Mouse (Mus musculus) heart, embryonic 15.5 days (tissue): ENCODE results near the gene 4930563M21Rik. TPM values are rescaled to one million over a fixed set of nuclear protein-coding genes. Genes with fewer than 3 reads are reported as not detected.
"Not testable (repeated sequence)": the region's sequence is repeated elsewhere in the genome, so short reads cannot be mapped to it uniquely, and the experiment has no call there.

ENCODE experiments used
- ATAC-seq: fragments of 200-750 bp; cut with Nextera tagmentation; replicated peaks from 2 replicates; pipeline ENCODE4 v1.8.0; 2017; ENCODE audit warnings: low read depth, moderate TSS enrichment; ENCODE audit not compliant: insufficient number of reproducible peaks, insufficient read depth, low FRiP score
- H3K27ac ChIP-seq: fragments of 300-500 bp; sonication (generic); 2 replicates; pipeline ENCODE4 v1.5.1; 2015; ENCODE audit warnings: mild to moderate bottlenecking, inconsistent platforms
- H3K27me3 ChIP-seq: fragments of 300-500 bp; sonication (generic); 2 replicates; pipeline ENCODE4 v1.6.1; 2015; ENCODE audit warnings: inconsistent platforms
- H3K36me3 ChIP-seq: fragments of 300-500 bp; sonication (generic); 2 replicates; pipeline ENCODE4 v1.6.1; 2015; ENCODE audit warnings: mild to moderate bottlenecking, inconsistent platforms
- H3K4me1 ChIP-seq: fragments of 300-500 bp; sonication (generic); replicated peaks from 2 replicates; pipeline ENCODE4 v1.6.1; 2015; ENCODE audit warnings: inconsistent platforms
- H3K4me2 ChIP-seq: fragments of 300-500 bp; sonication (generic); 2 replicates; pipeline ENCODE4 v1.6.1; 2015; ENCODE audit warnings: inconsistent platforms, mild to moderate bottlenecking, moderate library complexity
- H3K4me3 ChIP-seq: fragments of 300-500 bp; sonication (generic); 2 replicates; pipeline ENCODE4 v1.5.1; 2015; ENCODE audit warnings: mild to moderate bottlenecking, inconsistent platforms
- H3K9ac ChIP-seq: fragments of 300-500 bp; sonication (generic); 2 replicates; pipeline ENCODE4 v1.6.1; 2015; ENCODE audit warnings: mild to moderate bottlenecking, inconsistent platforms
- H3K9me3 ChIP-seq: fragments of 300-500 bp; sonication (generic); replicated peaks from 2 replicates; pipeline ENCODE4 v1.6.1; 2016; ENCODE audit warnings: inconsistent platforms
- WGBS: fragments of 180-500 bp; shearing (Covaris S2); methylation state at CpG from one replicate; pipeline ENCODE4 v1.1.7; 2015; ENCODE audit warnings: mixed read lengths; 5-methylcytosine and 5-hydroxymethylcytosine counted together
- polyA plus RNA-seq: library from polyadenylated mRNA; unstranded; fragments of >200 nt; fragmentation: Nextera tagmentation; extraction: Ambion mirVana; gene quantifications from 2 replicates; pipeline ENCODE4 v1.2.1, GENCODE M21; 2015

4930563M21Rik gene
- not detected in 2 replicates for polyA plus RNA-seq

DNA sequence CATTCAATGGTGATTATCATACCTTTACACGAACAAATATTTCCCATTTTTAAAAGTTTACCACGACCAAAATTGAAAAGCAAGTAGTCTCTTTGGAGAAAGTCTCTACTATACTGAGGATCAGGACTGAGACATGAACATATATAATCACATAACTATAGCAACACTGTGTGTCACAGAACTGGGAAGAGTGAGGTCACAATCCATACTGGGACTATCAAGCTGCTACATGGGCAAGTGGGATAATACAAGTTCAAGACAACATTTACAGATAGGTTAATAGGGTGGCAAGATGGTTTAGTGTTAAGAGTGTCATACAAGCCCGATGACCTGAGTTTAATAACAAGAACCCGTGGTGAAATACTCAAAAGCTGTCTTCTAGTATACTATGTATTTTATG, at the start of gene 4930563M21Rik:
Gene 4930563M21Rik (minus strand): TSS at position 101 of the 400 bp plus-strand sequence.
- H3K4me1 ChIP-seq, result no peaks in the 10 kb centered on the region
- no peak within 1 kb of the TSS for H3K4me2 ChIP-seq
- H3K27ac ChIP-seq, result no peak within 1 kb of the TSS
- no peaks in the 10 kb centered on the region for H3K27me3 ChIP-seq
- H3K4me3 ChIP-seq, result no peak within 1 kb of the TSS
- WGBS, result 66% methylated on average over 4 of the region's 4 CpGs
- no peak within 1 kb of the TSS for H3K9ac ChIP-seq
- ATAC-seq, result no peak
- no peaks in the 10 kb centered on the region for H3K9me3 ChIP-seq
- H3K36me3 ChIP-seq, result no peaks in the 10 kb centered on the region

DNA sequence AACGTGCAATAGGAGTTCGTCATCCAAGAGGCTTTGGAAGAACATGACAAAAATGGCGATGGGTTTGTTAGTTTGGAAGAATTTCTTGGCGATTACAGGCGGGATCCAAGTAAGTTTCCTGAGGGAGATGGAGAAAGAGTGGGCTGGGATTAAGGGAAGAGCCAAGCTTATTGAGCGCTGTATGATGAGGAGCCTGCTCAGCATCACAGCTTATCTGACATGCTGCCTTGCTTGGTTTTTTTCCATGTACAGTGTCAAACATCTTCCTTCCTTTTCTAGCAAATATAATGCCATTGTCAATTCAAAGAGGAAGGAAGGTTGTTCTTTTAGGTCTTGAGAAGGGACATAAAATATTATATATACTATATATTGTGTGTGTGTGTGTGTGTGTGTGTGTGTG, 45.8 kb upstream of the 4930563M21Rik start:
- Histone ChIP-seq H3K27ac (no peak overlapping the region), H3K4me2 (no peak overlapping the region), H3K4me3 (no peak overlapping the region), H3K9me3 (no peaks in the 10 kb centered on the region), H3K4me1 (0 out of 2 replicates have a peak, but pooled peaks cover 2% of the 10 kb centered on the region), H3K9ac (no peak overlapping the region), H3K27me3 (no peaks in the 10 kb centered on the region), H3K36me3 (peaks cover 52% of the 10 kb centered on the region)
- no peak for ATAC-seq
- 74% methylated on average over 6 of the region's 6 CpGs for WGBS

DNA sequence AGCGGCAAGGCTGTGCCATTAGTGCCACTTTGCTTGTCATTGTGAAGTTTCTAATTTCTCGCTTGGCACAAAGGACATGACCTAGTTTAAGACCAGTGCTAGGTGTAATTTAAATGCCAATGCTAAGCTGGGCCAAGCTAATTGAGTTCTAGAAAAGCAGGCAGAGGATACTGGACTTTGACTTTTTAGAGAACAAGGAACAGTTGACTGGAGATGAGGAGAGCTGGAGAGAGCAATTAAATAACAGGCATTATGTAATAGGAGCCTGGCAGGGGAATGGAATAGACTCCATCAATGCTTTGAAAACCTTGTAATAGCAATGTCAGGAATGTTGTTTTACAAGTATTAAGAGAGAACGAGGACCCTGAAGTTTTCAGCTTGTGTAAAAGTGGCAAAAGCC, 43.4 kb upstream of the 4930563M21Rik start:
- Histone ChIP-seq H3K4me2 (no peak overlapping the region), H3K4me3 (no peak overlapping the region), H3K27me3 (no peaks in the 10 kb centered on the region), H3K9ac (no peak overlapping the region), H3K36me3 (peaks cover 30% of the 10 kb centered on the region), H3K4me1 (0 out of 2 replicates have a peak, but pooled peaks cover 2% of the 10 kb centered on the region), H3K27ac (no peak overlapping the region), H3K9me3 (no peaks in the 10 kb centered on the region)
- no peak for ATAC-seq
- 84% methylated on average over 3 of the region's 3 CpGs for WGBS

DNA sequence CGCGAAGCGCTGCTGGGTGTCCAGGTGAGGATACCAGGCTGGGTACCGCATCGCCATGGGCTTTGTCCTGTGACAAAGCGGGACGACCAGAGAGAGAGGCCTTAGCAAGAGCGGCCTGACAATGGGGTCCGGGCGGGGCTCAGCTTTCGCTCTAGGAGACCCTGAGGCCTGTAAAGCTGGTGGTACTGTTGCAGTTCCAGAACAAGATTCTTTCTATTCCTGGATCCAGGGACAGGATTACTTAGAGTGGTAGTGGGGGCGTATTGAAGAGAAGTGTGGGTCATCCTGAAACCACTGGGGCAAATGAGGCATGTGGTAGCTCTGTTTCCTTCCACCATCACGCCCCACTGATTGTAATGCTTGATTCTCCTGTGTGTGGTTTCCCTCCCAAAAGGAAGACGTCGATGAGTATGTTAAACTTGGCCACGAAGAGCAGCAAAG, 31.9 kb upstream of the 4930563M21Rik start:
- no peak for ATAC-seq
- under 1% methylated on average over 16 of the region's 16 CpGs for WGBS
- Histone ChIP-seq H3K36me3 (peaks cover 8% of the 10 kb centered on the region), H3K9me3 (no peaks in the 10 kb centered on the region), H3K4me2 (peak overlapping the region; percentile 71), H3K27me3 (no peaks in the 10 kb centered on the region), H3K27ac (peak overlapping the region; percentile 95), H3K9ac (peak overlapping the region; percentile 94), H3K4me3 (peak overlapping the region; percentile 84), H3K4me1 (peaks cover 11% of the 10 kb centered on the region; the same call in 1 of the 2 replicates)

DNA sequence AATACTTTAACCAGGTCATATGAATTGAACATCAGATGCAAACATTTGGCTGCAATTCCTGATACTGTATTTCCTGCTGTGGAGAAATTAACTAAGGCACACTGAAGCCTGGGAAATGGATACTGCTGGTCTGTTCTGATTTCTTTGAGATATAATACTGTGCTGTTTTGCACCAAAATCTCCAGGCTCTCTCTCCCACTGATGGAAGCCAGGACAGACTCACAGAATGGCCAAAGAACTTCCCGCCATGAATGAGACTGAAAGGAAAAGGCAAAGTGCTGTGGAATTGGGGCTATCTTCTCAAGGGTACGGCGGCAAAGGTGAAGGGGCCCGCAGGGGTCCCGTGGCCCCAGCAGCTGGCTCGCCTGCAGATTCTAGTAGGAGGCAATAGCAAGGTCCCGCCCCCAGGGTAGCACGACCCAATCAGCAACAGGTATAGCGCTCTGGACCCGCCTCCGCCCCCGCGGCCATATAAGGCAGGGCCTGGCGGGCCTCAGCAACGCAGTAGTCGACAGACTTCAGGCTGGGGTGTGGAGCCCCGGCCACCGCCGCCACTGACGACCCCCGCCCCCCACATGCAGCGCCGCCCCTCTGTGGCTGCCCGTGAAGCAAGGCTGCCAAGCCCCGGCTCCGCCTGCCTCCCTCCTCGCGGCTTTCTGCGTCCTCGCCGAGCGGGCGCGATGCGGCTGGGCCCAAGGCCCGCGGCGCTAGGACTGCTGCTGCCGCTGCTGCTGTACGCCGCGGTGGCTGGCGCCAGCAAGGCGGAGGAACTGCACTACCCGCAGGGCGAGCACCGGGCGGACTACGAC, 31.2 kb upstream of the 4930563M21Rik start, which contains the start of gene Rcn2:
Gene Rcn2 (plus strand): TSS at position 474 of the 809 bp plus-strand sequence.
- Histone ChIP-seq H3K9me3 (no peaks in the 10 kb centered on the region), H3K36me3 (peaks cover 8% of the 10 kb centered on the region), H3K9ac (peak within 1 kb of the TSS; percentile 94), H3K4me3 (peak within 1 kb of the TSS; percentile 84), H3K4me1 (peaks cover 11% of the 10 kb centered on the region; the same call in 1 of the 2 replicates), H3K4me2 (peak within 1 kb of the TSS; percentile 71), H3K27me3 (no peaks in the 10 kb centered on the region), H3K27ac (peak within 1 kb of the TSS; percentile 95)
- WGBS, result under 1% methylated on average over 48 of the region's 49 CpGs
- ATAC-seq, result peak; percentile 100

DNA sequence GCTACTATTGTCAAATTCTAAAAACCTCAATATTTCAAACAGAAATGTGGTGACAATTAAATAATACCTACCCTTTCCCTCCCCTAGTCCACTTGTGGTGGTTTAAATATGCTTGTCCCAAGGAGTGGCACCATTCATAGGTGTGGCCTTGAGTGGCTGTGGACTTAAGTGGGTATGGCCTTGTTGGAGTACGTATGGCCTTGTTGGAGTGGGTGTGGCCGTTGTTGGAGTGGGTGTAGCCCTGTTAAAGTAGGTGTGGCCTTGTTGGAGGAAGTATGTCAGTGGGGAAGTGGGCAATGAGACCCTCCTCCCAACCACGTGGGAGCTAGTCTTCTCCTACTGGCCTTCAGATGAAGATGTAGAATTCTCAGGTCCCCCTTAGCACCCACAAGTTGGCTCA, 21.9 kb upstream of the 4930563M21Rik start:
- H3K27ac ChIP-seq, result no peak overlapping the region
- no peak for ATAC-seq
- no peak overlapping the region for H3K4me2 ChIP-seq
- H3K9me3 ChIP-seq, result no peaks in the 10 kb centered on the region
- no peaks in the 10 kb centered on the region for H3K27me3 ChIP-seq
- H3K4me1 ChIP-seq, result no peaks in the 10 kb centered on the region
- H3K36me3 ChIP-seq, result no peaks in the 10 kb centered on the region
- no peak overlapping the region for H3K4me3 ChIP-seq
- no peak overlapping the region for H3K9ac ChIP-seq
- WGBS, result 63% methylated on average over 3 of the region's 3 CpGs

DNA sequence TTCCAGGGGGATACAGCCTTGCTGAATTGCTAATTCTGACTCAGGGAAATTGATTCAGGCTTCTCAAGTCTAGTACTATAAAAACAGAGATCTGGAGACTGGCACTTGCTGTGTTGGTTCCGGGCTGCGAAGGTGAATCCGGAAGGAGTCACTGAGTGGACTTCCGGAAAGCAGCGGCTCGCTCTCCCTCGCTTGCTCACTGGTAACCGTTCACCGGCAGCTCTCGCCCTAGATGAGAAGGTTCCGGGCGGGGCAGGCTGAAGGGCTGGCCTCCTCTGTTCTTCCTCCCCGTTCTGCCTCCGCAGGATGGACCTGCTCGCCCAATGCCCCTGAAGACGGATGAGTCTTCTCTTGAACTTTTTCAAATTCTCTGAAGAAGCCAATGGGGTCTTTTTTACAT, 16.9 kb upstream of the 4930563M21Rik start:
- Histone ChIP-seq H3K27ac (no peak overlapping the region), H3K4me2 (no peak overlapping the region), H3K4me3 (no peak overlapping the region), H3K9ac (no peak overlapping the region), H3K9me3 (no peaks in the 10 kb centered on the region), H3K36me3 (no peaks in the 10 kb centered on the region), H3K4me1 (no peaks in the 10 kb centered on the region), H3K27me3 (no peaks in the 10 kb centered on the region)
- ATAC-seq, result no peak
- WGBS, result 78% methylated on average over 16 of the region's 16 CpGs

DNA sequence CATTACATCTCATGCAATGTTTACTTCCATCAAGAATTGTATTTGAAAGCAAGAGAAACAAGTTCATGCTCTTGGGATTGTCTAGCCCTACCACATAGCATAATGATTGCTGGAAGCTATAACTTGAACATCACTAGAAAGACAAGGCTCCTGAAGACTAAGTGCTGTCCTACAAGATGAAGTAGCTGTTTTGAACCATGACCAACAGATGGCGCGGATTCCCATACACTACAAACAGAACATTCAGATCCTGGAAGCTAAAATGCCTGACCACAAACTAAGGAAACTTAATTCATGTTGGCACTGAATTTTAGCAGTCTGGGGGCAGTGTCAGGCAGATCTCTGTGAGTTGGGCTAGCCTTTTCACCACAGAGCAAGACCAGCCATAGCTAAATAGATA, 14.4 kb upstream of the 4930563M21Rik start:
- no peak overlapping the region for H3K27ac ChIP-seq
- WGBS, result 41% methylated on average over 2 of the region's 2 CpGs
- no peaks in the 10 kb centered on the region for H3K9me3 ChIP-seq
- H3K36me3 ChIP-seq, result no peaks in the 10 kb centered on the region
- no peak overlapping the region for H3K4me3 ChIP-seq
- ATAC-seq, result no peak
- no peak overlapping the region for H3K9ac ChIP-seq
- no peak overlapping the region for H3K4me2 ChIP-seq
- H3K27me3 ChIP-seq, result no peaks in the 10 kb centered on the region
- H3K4me1 ChIP-seq, result no peaks in the 10 kb centered on the region

DNA sequence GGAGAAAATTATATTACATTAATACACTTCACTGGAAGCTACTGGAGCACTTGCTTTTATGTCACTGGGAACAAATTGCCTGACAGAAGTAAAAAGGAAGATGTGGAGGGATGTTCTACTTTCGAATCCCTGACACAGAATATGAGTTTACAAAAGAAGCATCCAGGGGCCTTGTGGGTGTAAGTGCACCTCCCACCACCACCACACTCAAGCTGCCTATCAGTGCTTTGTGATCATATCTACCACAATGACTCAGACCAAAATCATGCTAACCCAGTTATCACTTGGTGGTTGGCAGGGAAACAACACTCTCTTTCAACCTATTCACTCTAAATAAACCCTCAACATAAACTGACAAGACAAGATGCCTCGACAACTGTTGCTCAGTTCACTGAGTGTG, 5.7 kb downstream of the 4930563M21Rik start:
- not testable (repeated sequence) for H3K36me3 ChIP-seq

DNA sequence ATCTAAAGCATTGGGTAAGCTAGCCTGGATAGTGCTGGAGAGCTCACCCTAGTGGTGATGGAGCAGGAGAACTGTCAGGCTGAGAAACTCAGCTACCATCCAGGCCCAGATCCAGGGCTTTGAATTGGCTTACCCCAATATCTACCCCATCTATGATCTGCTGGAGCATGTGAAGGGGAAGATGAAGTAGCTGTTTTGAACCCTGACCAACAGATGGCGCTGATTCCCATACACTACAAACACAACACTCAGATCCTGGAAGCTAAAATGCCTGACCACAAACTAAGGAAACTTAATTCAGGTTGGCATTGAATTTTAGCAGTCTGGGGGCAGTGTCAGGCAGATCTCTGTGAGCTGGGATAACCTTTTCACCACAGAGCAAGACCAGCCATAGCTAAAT, 63.5 kb downstream of the 4930563M21Rik start:
- H3K4me3 ChIP-seq, result no peak overlapping the region
- no peaks in the 10 kb centered on the region for H3K27me3 ChIP-seq
- no peaks in the 10 kb centered on the region for H3K9me3 ChIP-seq
- no peaks in the 10 kb centered on the region for H3K4me1 ChIP-seq
- H3K9ac ChIP-seq, result no peak overlapping the region
- H3K36me3 ChIP-seq, result no peaks in the 10 kb centered on the region
- H3K27ac ChIP-seq, result no peak overlapping the region
- WGBS, result 19% methylated on average over 1 of the region's 1 CpGs
- H3K4me2 ChIP-seq, result no peak overlapping the region
- ATAC-seq, result no peak

More for the DNA sequence above, 5.7 kb downstream of the 4930563M21Rik start:
- not testable (repeated sequence) for H3K4me3 ChIP-seq, H3K27ac ChIP-seq, H3K9me3 ChIP-seq, H3K9ac ChIP-seq, H3K4me2 ChIP-seq, H3K27me3 ChIP-seq, H3K4me1 ChIP-seq, ATAC-seq
- WGBS, result 73% methylated on average over 1 of the region's 2 CpGs

DNA sequence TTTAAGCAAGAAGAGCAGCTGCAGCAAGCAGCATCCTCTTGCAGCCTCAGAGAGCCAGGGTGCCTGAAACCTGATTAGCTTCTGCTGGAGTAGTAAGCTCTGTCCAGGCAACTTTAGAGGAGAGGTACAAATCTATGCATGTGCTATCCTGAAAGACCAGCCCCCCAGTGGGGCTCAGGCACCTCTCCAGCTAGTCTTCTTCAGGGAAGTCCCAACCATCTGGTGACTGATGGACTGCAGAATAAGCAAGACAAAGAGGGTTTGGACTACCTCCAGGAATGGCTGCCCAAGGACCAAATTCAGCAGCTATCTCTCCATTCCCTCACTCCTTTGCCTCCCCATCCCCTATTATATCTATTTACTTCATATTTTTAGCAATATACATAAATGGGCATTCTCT, 69.0 kb downstream of the 4930563M21Rik start:
- ATAC-seq, result no peak

DNA sequence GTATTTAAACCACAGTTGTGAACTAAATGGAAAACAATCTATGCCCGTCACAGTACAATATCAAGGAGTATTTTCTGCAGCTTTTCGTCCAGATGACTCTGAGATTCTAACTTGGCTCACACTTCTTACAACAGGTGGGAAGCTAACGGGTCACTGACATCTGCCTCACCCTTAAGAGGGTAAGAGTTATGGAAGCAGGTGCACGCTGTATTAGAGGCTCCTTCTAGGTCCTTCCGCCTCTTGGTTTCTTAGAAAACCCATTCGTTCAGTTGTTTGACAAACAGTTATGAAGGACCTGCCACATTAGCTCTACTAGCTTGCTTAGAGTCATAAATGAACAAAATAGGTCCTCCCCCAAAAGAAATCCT, 71.7 kb downstream of the 4930563M21Rik start:
- 41% methylated on average over 6 of the region's 6 CpGs for WGBS
- no peaks in the 10 kb centered on the region for H3K9me3 ChIP-seq
- peak overlapping the region; percentile 86 for H3K4me3 ChIP-seq
- H3K4me1 ChIP-seq, result peaks cover 12% of the 10 kb centered on the region
- peak overlapping the region; percentile 61 for H3K9ac ChIP-seq
- peak overlapping the region; percentile 79 for H3K4me2 ChIP-seq
- no peak for ATAC-seq
- no peak overlapping the region for H3K27ac ChIP-seq
- H3K36me3 ChIP-seq, result no peaks in the 10 kb centered on the region
- H3K27me3 ChIP-seq, result no peaks in the 10 kb centered on the region

More for the DNA sequence above, 69.0 kb downstream of the 4930563M21Rik start:
- Histone ChIP-seq H3K4me2 (no peak overlapping the region), H3K36me3 (no peaks in the 10 kb centered on the region), H3K9ac (no peak overlapping the region), H3K9me3 (no peaks in the 10 kb centered on the region), H3K4me1 (peaks cover 12% of the 10 kb centered on the region), H3K27ac (no peak overlapping the region), H3K27me3 (no peaks in the 10 kb centered on the region), H3K4me3 (no peak overlapping the region)
